Mouse (Mus musculus): ENCODE measurements around the gene Camta1.

DNA sequence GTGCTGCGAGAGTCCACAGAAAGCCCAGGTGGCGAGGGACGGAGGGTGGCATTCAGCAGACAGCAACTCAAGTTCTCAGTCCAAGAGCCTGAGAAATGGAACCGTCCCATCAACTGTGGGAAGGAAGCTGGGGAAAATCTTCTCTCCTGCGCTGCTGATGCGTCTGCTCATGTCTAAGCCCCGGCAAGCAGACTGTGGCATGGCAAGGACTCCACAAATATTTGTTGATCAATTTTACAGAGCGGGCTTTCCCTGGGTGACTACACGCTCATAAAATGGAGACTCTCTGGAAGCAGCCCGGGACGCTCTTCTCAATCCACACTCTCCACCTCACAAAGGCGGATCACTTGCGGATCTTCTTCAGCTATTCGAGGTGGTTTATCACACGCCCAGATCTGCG lies 446.3 kb downstream of the Camta1 start:
- TF ChIP-seq CTCF (IDR thresholded peaks at IDR 0.05; ENCODE audit: borderline replicate concordance, control insufficient read depth, extremely low read depth, insufficient read depth, low read length, poor library complexity) (no peak), POLR2A (IDR thresholded peaks at IDR 0.05; ENCODE audit: control insufficient read depth, extremely low read depth, insufficient read depth, low read length, poor library complexity) (no peak)
